Mouse (Mus musculus) midbrain, embryonic 14.5 days (tissue): ENCODE data around the gene Miga1. TPM values are rescaled to one million over a fixed set of nuclear protein-coding genes. Genes with fewer than 3 reads are reported as not detected.

Source experiments
- ATAC-seq: fragments of 200-750 bp; cut with Nextera tagmentation; 2 replicates; pipeline ENCODE4 v1.8.0; 2017; ENCODE audit warnings: moderate number of reproducible peaks, moderate library complexity; ENCODE audit not compliant: low FRiP score, low TSS enrichment
- DNase-seq: peaks from one replicate; pipeline ENCODE4 v3.0.0-alpha.2; 2015
- H3K27ac ChIP-seq: fragments of 300-500 bp; sonication (generic); replicated peaks from 2 replicates; pipeline ENCODE4 v1.5.1; 2014; ENCODE audit warnings: mild to moderate bottlenecking, low read depth, low read length, moderate library complexity
- H3K27me3 ChIP-seq: fragments of 300-500 bp; sonication (generic); 2 replicates; pipeline ENCODE4 v1.6.1; 2014; ENCODE audit warnings: low read length, control low read depth, mixed read lengths; ENCODE audit not compliant: control insufficient read depth, insufficient read depth
- H3K36me3 ChIP-seq: fragments of 300-500 bp; sonication (generic); 2 replicates; pipeline ENCODE4 v1.6.1; 2014; ENCODE audit warnings: low read length, control low read depth; ENCODE audit not compliant: control insufficient read depth, insufficient read depth
- H3K4me1 ChIP-seq: fragments of 300-500 bp; sonication (generic); 2 replicates; pipeline ENCODE4 v1.6.1; 2014; ENCODE audit warnings: mild to moderate bottlenecking, antibody characterized with exemption, low read length, control low read depth; ENCODE audit not compliant: control insufficient read depth, insufficient read depth
- H3K4me2 ChIP-seq: fragments of 300-500 bp; sonication (generic); 2 replicates; pipeline ENCODE4 v1.6.1; 2014; ENCODE audit warnings: mild to moderate bottlenecking, low read length, moderate library complexity
- H3K4me3 ChIP-seq: fragments of 300-500 bp; sonication (generic); replicated peaks from 2 replicates; pipeline ENCODE4 v1.5.1; 2014; ENCODE audit warnings: low read depth, low read length
- H3K9ac ChIP-seq: fragments of 300-500 bp; sonication (generic); replicated peaks from 2 replicates; pipeline ENCODE4 v1.6.1; 2014; ENCODE audit warnings: mild to moderate bottlenecking, low read length, moderate library complexity
- H3K9me3 ChIP-seq: fragments of 300-500 bp; sonication (generic); 2 replicates; pipeline ENCODE4 v1.6.1; 2016; ENCODE audit warnings: low read length, control low read depth, mixed read lengths; ENCODE audit not compliant: control insufficient read depth
- WGBS: fragments of 180-500 bp; shearing (Covaris S2); extraction: QIAGEN DNeasy Blood & Tissue Kit; methylation state at CpG from one replicate; pipeline ENCODE4 v1.1.7; 2014; 5-methylcytosine and 5-hydroxymethylcytosine counted together
- polyA plus RNA-seq: library from polyadenylated mRNA; unstranded; fragments of >200 nt; fragmentation: Nextera tagmentation; extraction: Ambion mirVana; gene quantifications from 2 replicates; pipeline ENCODE4 v1.2.1, GENCODE M21; 2014

Gene Miga1
- polyA plus RNA-seq, 1 experiment from 2014 or later: 23.7 TPM

GRCm38 (mm10) chr3:152284306-152284705 lies 55.9 kb downstream of the Miga1 start:
- H3K9me3 ChIP-seq: no peaks in the 10 kb centered on the region
- no peaks in the 10 kb centered on the region for H3K4me1 ChIP-seq
- H3K27ac ChIP-seq: no peak overlapping the region
- H3K9ac ChIP-seq: no peak overlapping the region
- H3K27me3 ChIP-seq: no peaks in the 10 kb centered on the region
- H3K36me3 ChIP-seq: peaks cover 74% of the 10 kb centered on the region
- no peak overlapping the region for H3K4me3 ChIP-seq
- DNase-seq (no peak), ATAC-seq (no peak)
- H3K4me2 ChIP-seq: no peak overlapping the region
- WGBS: 95% methylated on average over 1 of the region's 1 CpGs

GRCm38 (mm10) chr3:152282126-152282525 lies 58.1 kb downstream of the Miga1 start:
- no peak overlapping the region for H3K9ac ChIP-seq
- no peaks in the 10 kb centered on the region for H3K27me3 ChIP-seq
- no peak for DNase-seq
- no peak overlapping the region for H3K27ac ChIP-seq
- ATAC-seq: no peak
- no peak overlapping the region for H3K4me3 ChIP-seq
- H3K4me2 ChIP-seq: no peak overlapping the region
- H3K9me3 ChIP-seq: no peaks in the 10 kb centered on the region
- H3K36me3 ChIP-seq: peaks cover 55% of the 10 kb centered on the region
- WGBS: 52% methylated on average over 3 of the region's 3 CpGs
- no peaks in the 10 kb centered on the region for H3K4me1 ChIP-seq

- no peak overlapping the region for H3K9ac ChIP-seq
- H3K4me3 ChIP-seq: no peak overlapping the region
- H3K36me3 ChIP-seq: peaks cover 48% of the 10 kb centered on the region
- no peak for ATAC-seq
- 88% methylated on average over 2 of the region's 2 CpGs for WGBS
- no peaks in the 10 kb centered on the region for H3K9me3 ChIP-seq
- no peaks in the 10 kb centered on the region for H3K4me1 ChIP-seq
- no peak overlapping the region for H3K27ac ChIP-seq
- H3K27me3 ChIP-seq: no peaks in the 10 kb centered on the region
- no peak for DNase-seq
- H3K4me2 ChIP-seq: no peak overlapping the region
Observed at GRCm38 (mm10) chr3:152278431-152278830, 61.8 kb downstream of the Miga1 start.

GRCm38 (mm10) chr3:152277912-152278311 lies 62.3 kb downstream of the Miga1 start:
- 90% methylated on average over 2 of the region's 2 CpGs for WGBS
- Histone ChIP-seq H3K9me3 (no peaks in the 10 kb centered on the region), H3K27me3 (no peaks in the 10 kb centered on the region), H3K27ac (no peak overlapping the region), H3K4me3 (no peak overlapping the region), H3K4me2 (no peak overlapping the region), H3K9ac (no peak overlapping the region), H3K4me1 (no peaks in the 10 kb centered on the region), H3K36me3 (peaks cover 43% of the 10 kb centered on the region)
- DNase-seq (no peak), ATAC-seq (no peak)

- no peak overlapping the region for H3K4me3 ChIP-seq
- DNase-seq (no peak), ATAC-seq (no peak)
- H3K4me1 ChIP-seq: no peaks in the 10 kb centered on the region
- no peaks in the 10 kb centered on the region for H3K27me3 ChIP-seq
- H3K27ac ChIP-seq: no peak overlapping the region
- peaks cover 33% of the 10 kb centered on the region for H3K36me3 ChIP-seq
- H3K4me2 ChIP-seq: no peak overlapping the region
- H3K9ac ChIP-seq: no peak overlapping the region
- WGBS: 94% methylated on average over 3 of the region's 3 CpGs
- H3K9me3 ChIP-seq: no peaks in the 10 kb centered on the region
Observed at GRCm38 (mm10) chr3:152276935-152277334, 63.3 kb downstream of the Miga1 start.

- no peak overlapping the region for H3K4me3 ChIP-seq
- H3K9ac ChIP-seq: no peak overlapping the region
- H3K27me3 ChIP-seq: no peaks in the 10 kb centered on the region
- H3K9me3 ChIP-seq: no peaks in the 10 kb centered on the region
- H3K27ac ChIP-seq: no peak overlapping the region
- WGBS: 77% methylated on average over 8 of the region's 8 CpGs
- ATAC-seq: no peak
- no peak overlapping the region for H3K4me2 ChIP-seq
- DNase-seq: no peak
- H3K4me1 ChIP-seq: no peaks in the 10 kb centered on the region
- H3K36me3 ChIP-seq: peaks cover 19% of the 10 kb centered on the region
Observed at GRCm38 (mm10) chr3:152275008-152275407, 65.2 kb downstream of the Miga1 start.

- no peaks in the 10 kb centered on the region for H3K4me1 ChIP-seq
- DNase-seq (peak; percentile 36), ATAC-seq (no peak)
- no peaks in the 10 kb centered on the region for H3K27me3 ChIP-seq
- H3K27ac ChIP-seq: no peak overlapping the region
- no peaks in the 10 kb centered on the region for H3K9me3 ChIP-seq
- H3K4me3 ChIP-seq: no peak overlapping the region
- H3K4me2 ChIP-seq: no peak overlapping the region
- H3K36me3 ChIP-seq: peaks cover 19% of the 10 kb centered on the region
- no peak overlapping the region for H3K9ac ChIP-seq
- 67% methylated on average over 20 of the region's 20 CpGs for WGBS
Observed at GRCm38 (mm10) chr3:152272974-152273685, 67.1 kb downstream of the Miga1 start.

GRCm38 (mm10) chr3:152271876-152272275 lies 68.3 kb downstream of the Miga1 start:
- Histone ChIP-seq H3K9ac (no peak overlapping the region), H3K4me3 (no peak overlapping the region), H3K27ac (no peak overlapping the region), H3K36me3 (peaks cover 14% of the 10 kb centered on the region), H3K4me1 (no peaks in the 10 kb centered on the region), H3K4me2 (no peak overlapping the region), H3K9me3 (no peaks in the 10 kb centered on the region), H3K27me3 (peaks cover 5% of the 10 kb centered on the region; the same call in 1 of the 2 replicates)
- WGBS: 87% methylated on average over 6 of the region's 6 CpGs
- no peak for DNase-seq
- no peak for ATAC-seq

GRCm38 (mm10) chr3:152271071-152271710 lies 69.0 kb downstream of the Miga1 start:
- no peak overlapping the region for H3K9ac ChIP-seq
- whole genome bisulfite sequencing: 90% methylated on average over 10 of the region's 10 CpGs
- DNase-seq: no peak

More at GRCm38 (mm10) chr3:152271071-152271710, 69.0 kb downstream of the Miga1 start:
- no peaks in the 10 kb centered on the region for H3K4me1 ChIP-seq
- no peak overlapping the region for H3K4me3 ChIP-seq
- H3K4me2 ChIP-seq: no peak overlapping the region
- ATAC-seq: no peak
- H3K27me3 ChIP-seq: peaks cover 5% of the 10 kb centered on the region; the same call in 1 of the 2 replicates
- no peaks in the 10 kb centered on the region for H3K9me3 ChIP-seq
- H3K27ac ChIP-seq: no peak overlapping the region
- peaks cover 8% of the 10 kb centered on the region for H3K36me3 ChIP-seq
